Mouse (Mus musculus) liver, embryonic 11.5 days (tissue): ENCODE results near the gene Gm30083. TPM values are rescaled to one million over a fixed set of nuclear protein-coding genes. Genes with fewer than 3 reads are reported as not detected.
A peak's percentile ranks its signal among the peaks of the same experiment; 100 is the strongest.

Source experiments
- ATAC-seq: fragments of 200-750 bp; cut with Nextera tagmentation; replicated peaks from 2 replicates; pipeline ENCODE4 v1.8.0; 2017; ENCODE audit warnings: moderate number of reproducible peaks, mild to moderate bottlenecking, moderate TSS enrichment, moderate library complexity; ENCODE audit not compliant: low FRiP score
- DNase-seq: peaks from one replicate; pipeline ENCODE4 v3.0.0-alpha.2; 2017; ENCODE audit warnings: low spot score
- H3K27ac ChIP-seq: fragments of 300-500 bp; sonication (generic); 2 replicates; pipeline ENCODE4 v1.5.1; 2014; ENCODE audit warnings: mild to moderate bottlenecking, low read depth, low read length, control low read depth
- H3K27me3 ChIP-seq: fragments of 300-500 bp; sonication (generic); replicated peaks from 2 replicates; pipeline ENCODE4 v1.6.1; 2014; ENCODE audit warnings: low read length, mixed read lengths; ENCODE audit not compliant: control insufficient read depth, insufficient read depth
- H3K36me3 ChIP-seq: fragments of 300-500 bp; sonication (generic); 2 replicates; pipeline ENCODE4 v1.6.1; 2014; ENCODE audit warnings: mild to moderate bottlenecking, low read length, moderate library complexity, mixed read lengths; ENCODE audit not compliant: control insufficient read depth, insufficient read depth
- H3K4me1 ChIP-seq: fragments of 300-500 bp; sonication (generic); replicated peaks from 2 replicates; pipeline ENCODE4 v1.6.1; 2014; ENCODE audit warnings: low read length, mixed read lengths; ENCODE audit not compliant: control insufficient read depth, insufficient read depth
- H3K4me2 ChIP-seq: fragments of 300-500 bp; sonication (generic); 2 replicates; pipeline ENCODE4 v1.6.1; 2014; ENCODE audit warnings: mild to moderate bottlenecking, control low read depth, moderate library complexity
- H3K4me3 ChIP-seq: fragments of 300-500 bp; sonication (generic); 2 replicates; pipeline ENCODE4 v1.5.1; 2014; ENCODE audit warnings: low read depth, low read length, control low read depth
- H3K9ac ChIP-seq: fragments of 300-500 bp; sonication (generic); 2 replicates; pipeline ENCODE4 v1.6.1; 2014; ENCODE audit warnings: low read depth, low read length, control low read depth
- H3K9me3 ChIP-seq: fragments of 300-500 bp; sonication (generic); 2 replicates; pipeline ENCODE4 v1.6.1; 2016; ENCODE audit warnings: low read length, inconsistent platforms, mixed read lengths; ENCODE audit not compliant: control insufficient read depth
- WGBS: fragments of 180-500 bp; shearing (Covaris S2); extraction: QIAGEN DNeasy Blood & Tissue Kit; methylation state at CpG from one replicate; pipeline ENCODE4 v1.1.7; 2014; 5-methylcytosine and 5-hydroxymethylcytosine counted together
- polyA plus RNA-seq: library from polyadenylated mRNA; unstranded; fragments of >200 nt; fragmentation: Nextera tagmentation; extraction: Ambion mirVana; gene quantifications from 2 replicates; pipeline ENCODE4 v1.2.1, GENCODE M21; 2014

Gene Gm30083
- polyA plus RNA-seq, 1 experiment from 2014 or later: not detected

- ATAC-seq: no peak
- H3K4me3 ChIP-seq: no peak within 1 kb of the TSS
- no peak within 1 kb of the TSS for H3K9ac ChIP-seq
- WGBS: 92% methylated on average over 4 of the region's 4 CpGs
- no peak within 1 kb of the TSS for H3K4me2 ChIP-seq
- no peaks in the 10 kb centered on the region for H3K27me3 ChIP-seq
- H3K4me1 ChIP-seq: no peaks in the 10 kb centered on the region
- no peaks in the 10 kb centered on the region for H3K36me3 ChIP-seq
- no peak for DNase-seq
- no peaks in the 10 kb centered on the region for H3K9me3 ChIP-seq
- H3K27ac ChIP-seq: no peak within 1 kb of the TSS
Measured at GRCm38 (mm10) chr14:34016381-34016780, 1.4 kb upstream of the Gm30083 start, which contains the start of gene Gm5460. Gm5460 (plus strand) TSS chr14:34016758.

GRCm38 (mm10) chr14:34002358-34002757 lies 12.6 kb downstream of the Gm30083 start:
- no peak overlapping the region for H3K27ac ChIP-seq
- no peaks in the 10 kb centered on the region for H3K36me3 ChIP-seq
- no peak overlapping the region for H3K4me2 ChIP-seq
- H3K4me3 ChIP-seq: no peak overlapping the region
- H3K4me1 ChIP-seq: no peaks in the 10 kb centered on the region
- H3K27me3 ChIP-seq: no peaks in the 10 kb centered on the region
- 75% methylated on average over 5 of the region's 5 CpGs for WGBS
- no peak for ATAC-seq
- no peak overlapping the region for H3K9ac ChIP-seq
- no peaks in the 10 kb centered on the region for H3K9me3 ChIP-seq
- DNase-seq: peak; percentile 14

- H3K27ac ChIP-seq: no peak overlapping the region
- ATAC-seq (no peak), DNase-seq (peak; percentile 7)
- no peaks in the 10 kb centered on the region for H3K27me3 ChIP-seq
- no peaks in the 10 kb centered on the region for H3K36me3 ChIP-seq
- H3K4me1 ChIP-seq: no peaks in the 10 kb centered on the region
- H3K9ac ChIP-seq: no peak overlapping the region
- H3K4me2 ChIP-seq: no peak overlapping the region
- no peaks in the 10 kb centered on the region for H3K9me3 ChIP-seq
- no peak overlapping the region for H3K4me3 ChIP-seq
Measured at GRCm38 (mm10) chr14:34001445-34001844, 13.5 kb downstream of the Gm30083 start.

- Histone ChIP-seq H3K27me3 (no peaks in the 10 kb centered on the region), H3K9ac (no peak overlapping the region), H3K4me2 (no peak overlapping the region), H3K36me3 (no peaks in the 10 kb centered on the region), H3K27ac (no peak overlapping the region), H3K4me3 (no peak overlapping the region), H3K4me1 (no peaks in the 10 kb centered on the region), H3K9me3 (no peaks in the 10 kb centered on the region)
- ATAC-seq (no peak), DNase-seq (peak; percentile 14)
Measured at GRCm38 (mm10) chr14:34000076-34000475, 14.9 kb downstream of the Gm30083 start.

- Histone ChIP-seq H3K4me3 (no peak overlapping the region), H3K36me3 (no peaks in the 10 kb centered on the region), H3K4me2 (no peak overlapping the region), H3K4me1 (no peaks in the 10 kb centered on the region), H3K9ac (no peak overlapping the region), H3K27ac (no peak overlapping the region), H3K9me3 (no peaks in the 10 kb centered on the region), H3K27me3 (no peaks in the 10 kb centered on the region)
- WGBS: 56% methylated on average over 6 of the region's 6 CpGs
- ATAC-seq (no peak), DNase-seq (peak; percentile 28)
Measured at GRCm38 (mm10) chr14:33997427-33997826, 17.6 kb downstream of the Gm30083 start.

GRCm38 (mm10) chr14:33993521-33994289 lies 21.3 kb downstream of the Gm30083 start:
- no peak overlapping the region for H3K27ac ChIP-seq
- ATAC-seq (no peak), DNase-seq (no peak)
- H3K36me3 ChIP-seq: no peaks in the 10 kb centered on the region
- H3K27me3 ChIP-seq: no peaks in the 10 kb centered on the region
- no peaks in the 10 kb centered on the region for H3K9me3 ChIP-seq
- no peak overlapping the region for H3K4me3 ChIP-seq
- H3K4me2 ChIP-seq: no peak overlapping the region
- no peaks in the 10 kb centered on the region for H3K4me1 ChIP-seq
- H3K9ac ChIP-seq: no peak overlapping the region
- WGBS: 78% methylated on average over 6 of the region's 6 CpGs

GRCm38 (mm10) chr14:33993051-33993450 lies 21.9 kb downstream of the Gm30083 start:
- Histone ChIP-seq H3K4me3 (no peak overlapping the region), H3K27ac (no peak overlapping the region), H3K4me1 (no peaks in the 10 kb centered on the region), H3K27me3 (no peaks in the 10 kb centered on the region), H3K36me3 (no peaks in the 10 kb centered on the region), H3K9ac (no peak overlapping the region), H3K4me2 (no peak overlapping the region), H3K9me3 (no peaks in the 10 kb centered on the region)
- ATAC-seq (no peak), DNase-seq (no peak)
- 88% methylated on average over 9 of the region's 9 CpGs for WGBS

- Histone ChIP-seq H3K36me3 (no peaks in the 10 kb centered on the region), H3K4me3 (no peak overlapping the region), H3K27me3 (no peaks in the 10 kb centered on the region), H3K27ac (no peak overlapping the region), H3K9ac (no peak overlapping the region), H3K4me2 (no peak overlapping the region), H3K9me3 (no peaks in the 10 kb centered on the region), H3K4me1 (no peaks in the 10 kb centered on the region)
- no peak for ATAC-seq
- 59% methylated on average over 4 of the region's 4 CpGs for WGBS
- DNase-seq: no peak
Measured at GRCm38 (mm10) chr14:33991971-33992370, 23.0 kb downstream of the Gm30083 start.

- no peak overlapping the region for H3K9ac ChIP-seq
- no peak overlapping the region for H3K4me2 ChIP-seq
- H3K27me3 ChIP-seq: no peaks in the 10 kb centered on the region
- DNase-seq (peak; percentile 3), ATAC-seq (no peak)
- no peak overlapping the region for H3K4me3 ChIP-seq
- no peak overlapping the region for H3K27ac ChIP-seq
- no peaks in the 10 kb centered on the region for H3K4me1 ChIP-seq
- H3K36me3 ChIP-seq: no peaks in the 10 kb centered on the region
- no peaks in the 10 kb centered on the region for H3K9me3 ChIP-seq
- 63% methylated on average over 3 of the region's 3 CpGs for WGBS
Measured at GRCm38 (mm10) chr14:33989201-33989600, 25.8 kb downstream of the Gm30083 start.
